Mouse (Mus musculus): ENCODE measurements around the gene Myrfl.

DNA sequence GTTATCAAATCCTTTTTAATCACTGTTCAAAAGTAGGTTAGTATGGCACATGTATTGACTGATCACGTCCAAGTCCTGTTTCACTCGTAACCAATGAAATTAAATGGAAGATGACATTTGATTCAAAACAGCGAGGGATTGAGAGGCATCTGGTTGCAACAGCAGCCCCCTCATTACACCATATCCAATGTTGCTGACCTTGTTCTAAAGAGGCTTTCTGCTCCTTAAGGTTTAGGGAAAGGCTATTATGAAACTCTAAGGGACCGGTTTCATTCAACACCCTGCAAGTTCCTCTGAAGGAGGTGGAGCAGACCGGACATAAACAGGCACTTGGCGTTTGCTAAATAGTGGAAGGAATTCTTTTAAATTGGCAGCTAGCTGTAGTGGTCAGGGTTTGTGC is 2.2 kb downstream of the Myrfl start:
- TF ChIP-seq CTCF (IDR thresholded peaks at IDR 0.05; ENCODE audit: low read depth, low read length) (no peak), GATA1 (IDR thresholded peaks at IDR 0.05; ENCODE audit: borderline replicate concordance, low read length) (no peak), GATA2 (IDR thresholded peaks at IDR 0.05; ENCODE audit: borderline replicate concordance, low read depth, low read length) (no peak), POLR2AphosphoS5 (IDR thresholded peaks at IDR 0.05; ENCODE audit: insufficient replicate concordance, low read depth, low read length) (no peak)
